Mouse (Mus musculus) left cerebral cortex, postnatal 10 days (tissue): ENCODE data around the gene Chchd3. TPM values are rescaled to one million over a fixed set of nuclear protein-coding genes. Genes with fewer than 3 reads are reported as not detected.

Source experiments
- DNase-seq, 2 experiments: peaks; one replicate each; pipeline ENCODE4 v3.0.0; 2021 to 2022; ENCODE audit warnings: low spot score in 2 of 2, mixed read lengths in 1 of 2; ENCODE audit errors: extremely low spot score in 1 of 2
- intact Hi-C: fragments of 180-260 bp; cut with DNase I; formaldehyde crosslinking; loops from one replicate; pipeline ENCODE4 v1.15.1; 2025
- total RNA-seq, 2 experiments: library from RNA; stranded (reverse); gene quantifications; 2 replicates each; pipeline ENCODE4 v1.2.3; 2021

The Chchd3 gene
- 10 to 100 TPM; 88.4 to 89.6 TPM for total RNA-seq

DNA sequence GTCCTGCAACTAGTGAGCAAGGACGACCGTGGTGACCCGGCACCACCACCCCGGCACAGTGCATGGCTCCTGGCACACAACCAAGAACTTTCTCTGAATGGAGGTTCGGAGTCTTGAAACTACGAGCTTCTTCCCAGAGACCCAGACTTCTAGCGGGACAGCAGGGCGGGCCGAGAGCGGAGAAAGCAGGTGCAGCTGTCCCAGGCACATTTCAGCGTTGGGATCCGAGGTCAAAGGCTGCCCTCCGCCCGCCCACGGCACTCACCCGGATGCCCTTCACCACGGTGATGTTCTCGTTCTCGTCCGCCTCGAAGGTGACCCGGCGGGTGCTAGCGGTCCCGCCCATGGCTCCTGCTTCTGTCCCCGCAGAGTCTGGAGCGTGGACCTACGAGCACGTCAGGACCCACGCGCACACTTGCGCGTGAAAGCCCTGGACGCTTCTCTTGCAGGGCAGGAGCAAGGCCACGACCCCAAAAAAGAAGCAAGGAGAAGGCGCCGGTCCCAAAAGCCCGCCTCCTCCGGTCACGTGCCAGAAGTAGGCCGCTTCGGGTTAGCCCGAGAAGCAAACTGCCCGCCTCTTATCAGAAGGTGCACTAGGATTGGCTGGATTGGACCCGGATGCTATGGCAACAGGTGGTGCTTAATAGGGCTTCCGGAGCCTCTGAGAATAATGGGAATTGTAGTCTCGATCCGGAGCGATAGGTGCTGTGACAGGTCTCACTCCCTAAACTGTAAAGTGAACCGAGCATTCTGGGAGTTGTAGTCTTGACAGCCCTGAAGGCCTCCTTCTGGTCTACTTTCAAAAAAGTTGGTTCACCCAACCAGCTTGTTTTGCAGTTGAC, at the start of gene Chchd3:
TSS of gene Chchd3 (minus strand) at position 526 of the 842 bp plus-strand sequence.
- intact Hi-C loops, result no loop called here
- DNase-seq, result peak; percentile 97 to 99

DNA sequence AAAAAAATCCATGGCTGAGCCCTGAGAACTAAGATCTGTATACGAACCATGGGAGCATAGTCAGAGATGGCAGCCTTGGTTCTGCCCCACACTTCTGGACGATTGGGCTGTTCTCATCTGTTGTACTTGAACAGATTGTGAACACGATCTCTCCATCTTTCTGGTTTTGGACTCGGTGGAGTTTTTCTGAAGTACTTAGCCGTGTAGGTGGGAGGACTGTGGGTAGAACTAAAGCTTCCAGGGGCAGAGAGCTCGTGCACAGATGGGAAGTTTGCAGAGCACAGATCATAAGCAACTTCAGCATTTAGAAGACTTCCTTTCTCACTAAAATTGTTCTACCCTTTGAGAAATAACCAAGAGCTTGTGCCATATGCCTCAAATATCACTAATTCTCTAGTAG, 44.6 kb upstream of the Chchd3 start:
- intact Hi-C loops, result no loop called here
- no peak for DNase-seq

DNA sequence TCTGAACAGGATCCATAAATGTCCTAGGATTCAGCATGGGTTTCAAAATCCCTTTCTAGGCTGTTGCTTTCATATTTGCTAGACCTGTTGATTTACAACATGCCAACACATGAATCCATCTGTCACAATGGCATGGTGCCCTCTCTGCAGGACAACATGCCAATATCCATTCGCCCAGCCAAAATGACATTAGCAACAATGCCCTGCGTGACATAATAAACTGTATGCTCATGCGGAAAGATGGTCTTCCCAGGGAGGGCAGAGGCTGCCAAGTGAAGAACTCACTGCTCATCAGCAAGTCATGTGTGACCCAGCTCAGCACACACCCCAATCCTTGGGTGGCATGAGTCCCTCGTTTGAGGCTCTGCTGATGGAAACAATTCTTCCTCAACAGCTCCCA, 38.8 kb upstream of the Chchd3 start:
- DNase-seq, result no peak
- intact Hi-C loops, result no loop called here

DNA sequence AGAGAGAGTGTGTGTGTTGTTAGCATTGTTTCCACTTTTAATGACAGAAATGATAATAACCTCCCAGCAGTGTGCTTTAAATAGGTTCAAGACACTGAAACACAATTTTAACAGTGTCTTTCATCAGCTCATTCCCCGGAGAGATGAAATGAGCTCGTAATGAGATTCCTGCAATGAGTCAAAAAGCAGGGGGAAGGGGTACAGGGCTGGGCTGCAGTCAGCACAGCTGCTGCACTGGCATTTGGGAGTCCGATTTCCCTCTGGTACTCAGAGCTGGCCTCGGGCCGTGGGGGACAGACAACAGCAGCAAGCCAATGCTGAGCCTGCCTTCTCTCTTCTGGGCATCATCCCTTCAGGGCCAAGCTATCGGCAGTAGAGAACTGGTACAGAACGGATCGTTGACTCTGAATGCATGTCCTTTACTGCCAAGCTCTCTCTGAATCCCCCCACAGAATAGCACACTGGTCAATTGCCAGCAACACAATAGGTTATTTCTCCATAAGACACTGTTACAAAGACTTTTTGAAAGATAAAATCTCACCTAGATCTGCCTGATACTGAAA, 34.7 kb upstream of the Chchd3 start:
- intact Hi-C loops, result no loop called here
- no peak for DNase-seq

DNA sequence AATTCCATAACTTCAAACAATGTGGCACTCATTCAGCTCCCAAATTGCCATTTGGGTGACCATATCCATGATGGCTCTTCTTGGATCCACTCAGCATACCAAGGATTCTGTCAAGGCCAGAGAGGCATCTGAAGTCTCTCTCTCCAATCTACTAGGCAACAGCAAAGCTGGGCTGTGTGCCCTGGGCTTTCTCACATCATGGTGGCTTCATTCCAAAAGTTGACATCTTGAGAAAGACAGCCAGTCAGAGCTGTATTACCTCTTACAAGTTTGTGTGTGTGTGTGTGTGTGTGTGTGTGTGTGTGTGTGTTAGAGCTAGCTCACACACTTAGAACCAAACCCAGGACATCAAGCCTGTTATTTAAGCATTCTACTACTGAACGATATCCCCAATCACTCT, 20.1 kb upstream of the Chchd3 start:
- intact Hi-C loops, result no loop called here
- no peak for DNase-seq

DNA sequence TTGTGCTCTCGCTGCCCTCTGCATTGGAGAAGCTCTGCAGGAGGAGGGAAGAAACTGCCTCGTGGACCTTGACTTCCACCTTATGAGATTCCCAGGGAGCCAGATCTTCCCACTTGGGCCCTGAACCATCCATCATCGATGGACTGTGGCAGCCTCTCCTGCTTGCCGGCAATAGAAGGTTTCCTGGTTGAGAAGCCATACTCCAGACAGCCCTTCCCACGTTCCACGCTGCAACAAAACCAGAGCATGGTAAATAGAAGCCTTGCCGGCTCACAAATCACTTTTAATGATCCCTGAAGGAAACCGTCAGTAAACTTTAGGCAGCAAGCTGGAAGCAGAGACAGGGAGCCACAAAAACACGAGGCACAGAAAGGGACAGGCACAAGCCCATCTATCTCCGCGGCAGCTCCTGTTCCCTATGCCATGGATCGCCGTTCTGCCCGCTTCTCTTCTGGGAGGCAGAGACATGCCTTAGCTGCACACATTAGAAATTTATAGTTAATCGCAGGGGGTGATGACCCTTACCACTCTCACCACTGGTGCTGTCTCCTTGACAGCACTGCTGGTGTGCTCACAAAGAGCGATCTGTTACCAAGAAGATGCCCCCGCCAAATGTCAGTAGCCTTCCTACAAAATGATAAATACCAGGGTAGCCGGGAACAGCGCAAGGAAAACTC, 18.3 kb upstream of the Chchd3 start:
- no peak for DNase-seq
- intact Hi-C loops, result no loop called here

DNA sequence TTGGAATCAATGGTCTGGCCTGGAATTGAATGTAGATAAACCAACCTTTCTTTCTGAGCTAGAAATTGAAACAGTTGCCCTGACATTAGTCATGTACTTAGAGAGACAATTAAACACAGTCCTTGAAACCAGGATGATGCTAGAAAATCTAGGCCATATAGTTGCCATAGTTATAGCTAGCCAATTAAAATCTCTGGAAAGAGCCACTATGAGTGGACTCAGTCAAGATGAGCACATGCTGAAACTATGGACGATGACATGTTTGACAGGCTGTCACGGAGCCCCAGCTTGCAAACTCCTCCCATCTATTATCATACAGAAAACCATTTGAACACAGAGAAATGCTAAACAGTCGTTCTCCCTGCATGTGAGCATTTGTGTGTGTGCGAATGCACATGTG, 6.4 kb upstream of the Chchd3 start:
- intact Hi-C loops, result no loop called here
- no peak for DNase-seq

DNA sequence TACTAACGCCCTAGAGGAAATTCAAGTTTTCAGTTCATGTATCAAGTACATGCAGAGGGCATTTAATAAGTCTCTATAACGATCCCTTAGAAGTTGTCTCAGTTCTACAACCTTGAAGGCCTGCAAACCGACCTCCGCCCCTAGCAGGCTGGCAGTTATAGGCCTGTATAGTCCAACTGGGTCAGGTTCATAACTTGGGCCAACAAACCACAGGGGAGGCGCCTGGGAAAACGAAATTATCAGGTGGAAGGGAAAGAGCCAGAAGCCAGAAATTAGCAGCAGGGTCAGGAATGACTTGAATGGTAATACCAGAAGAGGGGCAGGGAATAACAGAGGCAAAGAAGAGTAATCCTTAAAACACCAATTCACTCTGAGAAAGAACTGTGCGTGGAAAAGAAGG, 784 bp downstream of the Chchd3 start:
- intact Hi-C loops, result no loop called here

DNA sequence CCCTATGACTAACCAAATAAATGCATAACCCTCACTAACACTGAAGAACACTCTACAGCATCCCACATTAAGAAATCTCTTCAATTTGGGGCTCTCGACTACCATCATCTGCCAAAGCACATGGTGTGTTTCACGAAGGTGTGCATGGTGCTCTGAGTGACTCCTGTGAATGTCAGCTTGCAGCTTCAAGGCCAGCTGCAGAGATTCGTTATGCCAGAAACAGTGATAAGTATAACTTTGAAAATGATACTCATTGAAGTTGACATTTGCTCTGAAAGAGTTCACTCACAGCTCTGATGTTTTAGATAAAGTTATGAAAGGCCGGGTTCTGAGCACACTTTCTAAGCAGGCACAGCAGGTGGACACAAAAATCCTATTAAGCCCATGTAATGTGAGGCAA, 3.7 kb downstream of the Chchd3 start:
- DNase-seq, result no peak
- intact Hi-C loops, result no loop called here

More for the DNA sequence above, 784 bp downstream of the Chchd3 start:
- DNase-seq, result no peak

DNA sequence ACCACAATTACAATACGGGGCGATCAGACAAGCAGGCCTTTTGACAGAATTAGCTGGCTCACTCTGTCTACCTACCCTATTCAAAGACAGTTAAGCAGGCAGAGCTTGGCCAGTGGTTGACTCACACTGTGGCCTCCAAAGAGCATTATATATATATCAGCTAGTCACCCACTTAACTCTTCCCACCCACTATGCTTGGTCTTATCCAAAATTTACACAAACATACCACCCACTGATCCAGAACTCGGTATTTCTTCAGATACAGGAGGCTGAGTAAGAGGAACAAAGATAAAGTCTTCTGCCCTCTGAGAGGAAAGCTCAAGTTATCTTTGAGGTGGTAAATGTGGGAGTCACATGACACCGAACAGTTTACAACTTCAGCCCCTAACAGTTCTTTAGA, 4.4 kb downstream of the Chchd3 start:
- intact Hi-C loops, result no loop called here

DNA sequence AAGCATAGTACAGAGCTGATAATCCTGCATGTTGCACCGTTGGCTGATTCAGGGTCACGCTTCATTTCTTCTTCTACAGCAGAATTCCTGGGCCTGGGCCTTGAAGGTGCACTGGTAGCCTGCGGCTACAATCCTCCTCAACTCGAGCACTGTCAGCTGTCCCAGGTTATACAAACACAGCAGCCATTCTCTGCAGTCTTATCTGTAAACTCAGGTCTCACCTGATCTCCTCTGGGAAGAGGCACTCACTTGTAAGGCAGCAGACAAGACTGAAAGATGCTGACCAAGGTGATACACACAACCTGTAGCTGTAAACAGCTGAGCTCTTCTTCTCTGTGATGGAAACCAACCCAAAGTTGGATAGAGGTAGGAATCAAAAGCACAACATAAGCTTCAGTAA, 5.1 kb downstream of the Chchd3 start:
- DNase-seq, result no peak
- intact Hi-C loops, result no loop called here

More for the DNA sequence above, 4.4 kb downstream of the Chchd3 start:
- DNase-seq, result no peak

DNA sequence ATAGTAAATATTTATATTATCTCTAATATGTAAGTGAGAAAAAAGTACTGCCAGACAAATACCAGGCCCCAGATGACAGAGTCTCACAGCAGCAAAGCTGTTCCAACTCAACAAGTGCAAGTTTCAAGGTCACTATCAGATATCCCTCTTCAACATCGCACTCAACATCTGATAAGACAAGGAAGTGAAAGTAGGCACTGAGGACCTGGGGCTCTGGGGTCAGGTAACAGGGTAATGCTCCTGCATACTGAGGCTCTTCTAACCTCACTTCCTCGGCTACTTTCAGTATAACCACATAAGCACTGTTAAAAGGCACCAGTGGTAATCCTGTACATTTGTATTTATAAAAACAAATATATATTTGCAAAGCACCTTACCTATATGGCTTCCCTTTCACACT, 8.4 kb downstream of the Chchd3 start:
- intact Hi-C loops, result no loop called here

DNA sequence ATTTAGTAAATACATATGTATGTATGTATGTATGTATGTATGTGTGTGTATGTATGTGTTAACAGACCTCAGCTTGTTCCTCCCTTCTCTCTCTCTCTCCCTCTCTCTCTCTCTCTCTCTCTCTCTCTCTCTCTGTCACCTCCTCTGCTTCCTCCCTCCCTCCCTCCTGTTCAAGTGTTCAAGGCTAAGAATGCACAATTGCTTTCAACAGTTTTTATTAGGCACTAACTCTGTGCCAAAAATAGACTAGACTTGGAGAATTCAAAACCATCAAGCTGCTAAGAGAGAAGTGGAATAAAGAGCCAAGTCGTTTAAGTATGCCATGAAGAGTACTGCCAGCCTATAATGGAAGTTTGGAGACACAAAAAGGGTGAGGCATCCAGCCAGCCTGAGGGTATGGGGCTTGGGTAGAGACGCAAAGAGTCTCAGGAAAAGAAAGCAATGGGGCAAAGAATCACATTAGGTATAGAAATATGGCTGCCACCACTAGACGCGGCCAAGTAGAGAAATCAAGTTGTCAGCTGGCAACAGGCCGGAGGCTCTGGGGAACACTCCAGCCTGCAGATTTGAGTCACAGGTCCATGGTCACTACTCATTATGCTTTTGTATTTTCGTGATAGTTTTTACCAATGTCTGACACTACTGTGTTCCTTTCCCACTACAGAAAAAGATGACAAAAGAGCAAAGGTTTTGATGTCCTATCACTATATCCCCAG, 10.2 kb downstream of the Chchd3 start:
- intact Hi-C loops, result no loop called here
- no peak for DNase-seq

More for the DNA sequence above, 8.4 kb downstream of the Chchd3 start:
- DNase-seq, result no peak

DNA sequence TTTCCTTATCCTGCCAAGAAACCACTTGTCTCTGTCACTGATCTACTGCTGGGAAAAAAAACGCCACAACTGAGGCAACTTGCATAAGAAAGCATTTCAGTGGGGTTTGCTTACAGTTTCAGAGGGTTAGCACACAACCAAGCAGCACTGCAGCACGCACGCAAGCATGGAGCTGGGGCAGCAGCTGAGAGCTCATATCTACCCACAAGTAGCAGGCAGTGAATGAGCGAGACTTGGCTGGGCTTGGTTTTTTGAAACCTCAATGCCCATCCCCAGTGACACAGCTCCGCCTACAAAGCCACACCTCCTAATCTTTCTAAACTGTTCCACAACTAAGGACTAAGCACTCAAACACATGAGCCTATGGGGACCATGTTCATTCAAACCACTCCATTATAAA, 16.6 kb downstream of the Chchd3 start:
- no peak for DNase-seq
- intact Hi-C loops, result no loop called here

DNA sequence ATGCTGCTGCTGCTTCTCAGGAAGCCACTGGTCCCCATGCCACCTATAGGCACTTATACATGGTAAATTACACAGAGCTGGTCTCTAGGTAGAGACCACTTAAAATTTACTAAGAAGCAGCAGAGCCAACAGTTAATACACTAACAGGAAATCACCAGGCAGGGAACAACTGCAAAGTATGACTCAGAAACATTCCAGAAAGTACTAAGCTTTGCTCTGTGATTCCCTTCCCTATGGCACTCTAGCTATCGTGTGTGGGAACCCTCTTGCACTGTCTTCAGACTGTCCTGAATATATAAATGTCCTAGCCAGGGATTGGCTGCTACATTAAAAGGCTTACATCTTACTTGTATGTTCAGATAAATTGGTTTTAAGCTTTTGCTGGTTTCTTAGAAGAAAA, 17.2 kb downstream of the Chchd3 start:
- intact Hi-C loops, result no loop called here
- DNase-seq, result no peak

DNA sequence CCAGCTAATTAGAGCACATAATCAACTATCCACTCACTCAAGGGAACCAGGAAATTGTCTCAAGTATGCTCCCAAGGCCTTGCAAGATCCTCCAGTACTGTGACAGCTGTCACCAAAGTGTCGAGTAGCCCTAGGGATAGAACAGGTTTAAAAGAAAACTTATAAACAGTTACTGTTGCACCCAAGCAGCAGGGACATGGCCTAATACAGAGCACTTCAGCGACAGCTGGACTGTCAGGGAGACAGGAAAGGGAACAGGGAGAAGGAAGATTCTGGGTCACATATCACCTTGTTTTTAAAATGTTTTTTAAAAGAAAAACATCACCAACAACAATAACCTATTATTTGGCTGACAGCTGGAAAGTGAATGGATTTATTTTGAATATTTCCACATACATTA, 18.1 kb downstream of the Chchd3 start:
- DNase-seq, result no peak
- intact Hi-C loops, result no loop called here

DNA sequence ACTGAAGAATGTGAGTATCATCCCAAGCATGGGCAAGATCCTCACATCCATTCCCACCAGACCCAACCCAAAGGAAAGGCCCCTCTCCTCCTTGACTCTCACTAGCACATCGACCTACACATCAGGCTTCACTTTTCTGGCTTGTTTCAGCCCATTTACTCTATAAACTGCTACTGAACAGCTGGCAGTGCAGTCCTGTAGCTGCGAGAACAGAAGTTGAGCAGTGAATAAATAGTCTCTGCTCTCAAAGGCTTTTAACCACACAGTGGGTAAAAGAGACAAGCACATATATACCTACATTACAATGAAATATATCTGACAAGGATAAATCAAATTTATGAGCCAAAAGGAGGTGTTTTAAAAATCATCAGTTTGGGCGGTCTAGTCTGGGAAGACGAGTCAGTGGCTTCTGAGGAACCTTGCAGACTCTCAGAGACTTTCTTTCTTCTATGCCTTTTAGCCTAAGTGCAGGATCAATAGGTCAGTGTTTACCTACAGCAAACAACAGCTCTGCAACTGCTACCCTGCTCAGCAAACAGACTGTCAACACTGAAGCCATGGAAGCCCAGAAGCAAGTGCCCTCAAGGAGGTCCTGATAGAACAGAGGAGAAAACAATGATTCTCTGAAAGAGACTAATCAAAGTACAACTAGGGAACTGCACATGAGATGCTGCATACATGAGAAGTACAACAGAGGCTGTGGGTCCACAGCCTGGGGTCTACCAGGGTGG, 19.5 kb downstream of the Chchd3 start:
- DNase-seq, result no peak
- intact Hi-C loops, result no loop called here

DNA sequence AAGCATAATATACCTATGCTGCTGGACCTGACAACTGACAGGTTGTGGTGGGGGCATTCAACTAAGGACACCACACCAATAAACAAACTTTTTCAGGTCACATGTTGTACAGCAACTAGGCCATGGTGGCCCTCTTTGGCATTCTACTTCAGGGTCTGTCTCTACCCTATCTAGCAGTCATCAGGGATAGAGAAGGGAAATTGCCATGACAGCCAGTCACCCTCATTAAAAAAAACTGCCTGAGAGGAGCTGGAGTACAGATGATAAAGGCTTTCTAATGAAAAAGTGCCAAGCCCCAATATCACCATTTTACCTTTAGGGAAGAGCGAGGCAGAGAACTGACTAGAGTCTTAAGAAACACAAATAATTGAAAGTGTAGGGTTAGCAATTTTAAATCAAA, 27.5 kb downstream of the Chchd3 start:
- intact Hi-C loops, result no loop called here
- no peak for DNase-seq

DNA sequence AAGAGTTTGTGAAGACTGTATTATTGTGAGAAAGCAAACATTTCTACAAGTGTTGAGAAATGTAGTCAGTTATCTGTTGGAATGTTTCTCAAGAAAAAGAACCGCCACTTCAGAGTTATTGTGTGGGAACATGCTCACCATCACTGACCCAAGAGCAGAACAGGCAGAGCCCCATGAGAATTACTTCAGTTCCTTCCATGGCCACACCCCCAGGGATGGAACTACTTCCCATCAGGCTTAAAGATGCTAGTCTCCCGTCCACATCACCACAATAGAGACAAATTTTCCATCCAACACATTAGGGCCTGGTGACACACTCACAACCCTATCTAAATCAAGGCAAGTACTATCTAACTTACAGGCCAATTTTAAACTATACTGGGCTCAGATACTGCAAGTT, 28.4 kb downstream of the Chchd3 start:
- no peak for DNase-seq
- intact Hi-C loops, result no loop called here
